In genomic region chr5:45448676-45449075, GRCm38 (mm10) we compare ENCODE assay signal across 7 mouse cellular contexts. TPM values are rescaled to one million over a fixed set of nuclear protein-coding genes. Genes with fewer than 3 reads are reported as not detected.
DNase-seq lines count a peak whose midpoint lies in the region; ATAC-seq and TF ChIP-seq lines count a peak whose summit lies in the region.

No protein-coding gene starts in this region.

- H3K4me2 ChIP-seq in CH12.LX (ENCODE audit: insufficient read depth, low read depth, poor library complexity, severe bottlenecking): peak overlapping the region; percentile 39; the same call in 1 of the 2 replicates
- peak overlapping the region; percentile 97 for H3K4me2 ChIP-seq in forebrain, embryonic 14.5 days (ENCODE audit: low read length)
- H3K4me2 ChIP-seq in neural tube, embryonic 15.5 days: peak overlapping the region; percentile 96

- H3K27me3 ChIP-seq in CH12.LX (replicated peaks) (no peaks in the 10 kb centered on the region), ES-Bruce4 (ENCODE audit: control insufficient read depth, insufficient read depth, low read length, poor library complexity, severe bottlenecking) (no peaks in the 10 kb centered on the region)
- H3K27me3 ChIP-seq in forebrain, embryonic 14.5 days (replicated peaks; ENCODE audit: control insufficient read depth, insufficient read depth, low read length): no peaks in the 10 kb centered on the region
- H3K27me3 ChIP-seq in neural tube, embryonic 15.5 days (replicated peaks): no peaks in the 10 kb centered on the region

- H3K27ac ChIP-seq in CH12.LX (ENCODE audit: insufficient read depth, low read depth) (no peak overlapping the region), ES-Bruce4 (ENCODE audit: insufficient read depth, low read length) (no peak overlapping the region)
- no peak overlapping the region for H3K27ac ChIP-seq in forebrain, embryonic 14.5 days (ENCODE audit: low read depth, low read length)
- H3K27ac ChIP-seq in neural tube, embryonic 15.5 days (replicated peaks): no peak overlapping the region

- no peaks in the 10 kb centered on the region for H3K9me3 ChIP-seq in CH12.LX (replicated peaks; ENCODE audit: low read length)
- no peaks in the 10 kb centered on the region for H3K9me3 ChIP-seq in ES-Bruce4 (replicated peaks; ENCODE audit: control insufficient read depth, insufficient read depth, low read length, poor library complexity, severe bottlenecking)
- H3K9me3 ChIP-seq in forebrain, embryonic 14.5 days (replicated peaks; ENCODE audit: control insufficient read depth, low read length): no peaks in the 10 kb centered on the region
- no peaks in the 10 kb centered on the region for H3K9me3 ChIP-seq in neural tube, embryonic 15.5 days (replicated peaks)

- TF ChIP-seq RAD21 in CH12.LX (IDR thresholded peaks at IDR 0.05; ENCODE audit: low read depth, low read length): no peak

- H3K36me3 ChIP-seq in CH12.LX (replicated peaks in 1 of 2; ENCODE audit: control insufficient read depth in 1 of 2, insufficient read depth in 1 of 2, low read length in 1 of 2) (peaks cover 3 to 17% of the 10 kb centered on the region in 2 experiments), ES-Bruce4 (ENCODE audit: control insufficient read depth, insufficient read depth, low read length, poor library complexity, severe bottlenecking) (peaks cover 14% of the 10 kb centered on the region)
- H3K36me3 ChIP-seq in forebrain, embryonic 14.5 days (ENCODE audit: control insufficient read depth, insufficient read depth, low read length): 0 out of 2 replicates have a peak, but pooled peaks cover 2% of the 10 kb centered on the region
- no peaks in the 10 kb centered on the region for H3K36me3 ChIP-seq in neural tube, embryonic 15.5 days

- WGBS in forebrain, embryonic 14.5 days: 18% methylated on average over 5 of the region's 5 CpGs
- WGBS in neural tube, embryonic 15.5 days: 22% methylated on average over 5 of the region's 5 CpGs

- dilution Hi-C loops in CH12.LX (cut with MboI; ENCODE audit: extremely low pct_ligation_motif_present, extremely low pct_unique_long_range_greater_than_20kb, low sequenced_read_pairs): no loop called here

- in situ Hi-C loops in CH12.LX (cut with MboI; ENCODE audit: low pct_ligation_motif_present, low pct_unique_long_range_greater_than_20kb, low sequenced_read_pairs): loop anchor here (25.0 kb wide), 1 partner anchor 1161 kb away; no protein-coding TSS in a partner anchor

- DNase-seq in CH12.LX (ENCODE audit: extremely low read depth): no peak
- DNase-seq in forebrain, embryonic 14.5 days (ENCODE audit: low spot score): no peak
- peak; percentile 53 for DNase-seq in kidney, postnatal 10 days
- DNase-seq in urinary bladder, postnatal 4 days (ENCODE audit: low spot score in 2 of 2): no peak
- no peak for DNase-seq in urinary bladder, postnatal 10 days (ENCODE audit: low spot score)

- TF ChIP-seq CTCF in CH12.LX (conservative IDR thresholded peaks at IDR 0.05 in 1 of 2, IDR thresholded peaks at IDR 0.05 in 1 of 2; ENCODE audit: low read depth in 2 of 2, low read length in 2 of 2) (no peak), ES-Bruce4 (IDR thresholded peaks at IDR 0.05; ENCODE audit: low read depth, low read length) (no peak)

- no peak for ATAC-seq in forebrain, embryonic 14.5 days
- no peak for ATAC-seq in neural tube, embryonic 15.5 days (ENCODE audit: low FRiP score)

- no peaks in the 10 kb centered on the region for H3K79me2 ChIP-seq in CH12.LX (replicated peaks; ENCODE audit: control insufficient read depth, extremely low read depth, insufficient read depth, poor library complexity, severe bottlenecking)

- no peak overlapping the region for H3K4me3 ChIP-seq in CH12.LX (replicated peaks in 1 of 3; ENCODE audit: low read depth in 2 of 3, low read length in 2 of 3, poor library complexity in 1 of 3)
- peak overlapping the region; percentile 96; the same call in 1 of the 2 replicates for H3K4me3 ChIP-seq in ES-Bruce4 (ENCODE audit: low read depth, low read length)
- no peak overlapping the region; the same call in 1 of the 2 replicates for H3K4me3 ChIP-seq in forebrain, embryonic 14.5 days (ENCODE audit: low read depth, low read length)
- peak overlapping the region; percentile 77 for H3K4me3 ChIP-seq in neural tube, embryonic 15.5 days (replicated peaks)

- peak overlapping the region; percentile 10 for H3K9ac ChIP-seq in CH12.LX (ENCODE audit: insufficient read depth, low read depth)
- peak overlapping the region; percentile 64 for H3K9ac ChIP-seq in ES-Bruce4 (ENCODE audit: low read depth, poor library complexity, severe bottlenecking)
- H3K9ac ChIP-seq in forebrain, embryonic 14.5 days (ENCODE audit: low read length): peak overlapping the region; percentile 8
- H3K9ac ChIP-seq in neural tube, embryonic 15.5 days (replicated peaks): peak overlapping the region; percentile 63; the same call in 1 of the 2 replicates

- TF ChIP-seq EP300 in CH12.LX (IDR thresholded peaks at IDR 0.05; ENCODE audit: low read length) (no peak), ES-Bruce4 (IDR thresholded peaks at IDR 0.05; ENCODE audit: insufficient read depth, low read depth, low read length) (no peak)

- H3K4me1 ChIP-seq in CH12.LX (ENCODE audit: control insufficient read depth in 1 of 2, insufficient read depth in 2 of 2) (peaks cover 3 to 58% of the 10 kb centered on the region in 2 experiments), ES-Bruce4 (ENCODE audit: control insufficient read depth, insufficient read depth, low read length) (peaks cover 2% of the 10 kb centered on the region)
- H3K4me1 ChIP-seq in forebrain, embryonic 14.5 days (ENCODE audit: control insufficient read depth, insufficient read depth, low read length): peaks cover 12% of the 10 kb centered on the region; the same call in 1 of the 2 replicates
- H3K4me1 ChIP-seq in neural tube, embryonic 15.5 days: peaks cover 20% of the 10 kb centered on the region

- no peak for TF ChIP-seq POLR2A in CH12.LX (IDR thresholded peaks at IDR 0.05; ENCODE audit: low read depth, low read length)
- TF ChIP-seq POLR2A in ES-Bruce4 (IDR thresholded peaks at IDR 0.05; ENCODE audit: insufficient read depth, low read length): no peak

TF ChIP-seq in CH12.LX, 34 proteins besides CTCF, POLR2A, EP300 and RAD21:
- TF ChIP-seq MAX (IDR thresholded peaks at IDR 0.05; ENCODE audit: low read length): no peak
- no peak for TF ChIP-seq USF1 (IDR thresholded peaks at IDR 0.05; ENCODE audit: low read depth, low read length)
- no peak for TF ChIP-seq ZMIZ1 (IDR thresholded peaks at IDR 0.05; ENCODE audit: low read depth, low read length)
- no peak for TF ChIP-seq KAT2A (IDR thresholded peaks at IDR 0.05; ENCODE audit: insufficient replicate concordance, low read length)
- no peak for TF ChIP-seq SMC3 (IDR thresholded peaks at IDR 0.05; ENCODE audit: low read depth, low read length)
- TF ChIP-seq RCOR1 (conservative IDR thresholded peaks at IDR 0.05; ENCODE audit: low read depth, low read length): no peak
- TF ChIP-seq HCFC1 (IDR thresholded peaks at IDR 0.05; ENCODE audit: low read depth, low read length): no peak
- no peak for TF ChIP-seq JUN (IDR thresholded peaks at IDR 0.05; ENCODE audit: insufficient read depth, low read depth, low read length)
- TF ChIP-seq IRF4 (IDR thresholded peaks at IDR 0.05; ENCODE audit: low read depth, low read length): no peak
- TF ChIP-seq E2F4 (IDR thresholded peaks at IDR 0.05; ENCODE audit: insufficient replicate concordance, low read depth, low read length): no peak
- no peak for TF ChIP-seq CHD2 (IDR thresholded peaks at IDR 0.05; ENCODE audit: low read length)
- no peak for TF ChIP-seq POLR2AphosphoS2 (IDR thresholded peaks at IDR 0.05; ENCODE audit: low read depth, low read length)
- TF ChIP-seq TBP (conservative IDR thresholded peaks at IDR 0.05; ENCODE audit: low read depth, low read length): no peak
- TF ChIP-seq PAX5 (IDR thresholded peaks at IDR 0.05; ENCODE audit: low read length): no peak
- TF ChIP-seq CHD1 (IDR thresholded peaks at IDR 0.05; ENCODE audit: low read depth, low read length): no peak
- no peak for TF ChIP-seq SIN3A (IDR thresholded peaks at IDR 0.05; ENCODE audit: low read length)
- no peak for TF ChIP-seq MXI1 (IDR thresholded peaks at IDR 0.05; ENCODE audit: low read depth, low read length)
- TF ChIP-seq MAZ (IDR thresholded peaks at IDR 0.05; ENCODE audit: low read depth, low read length): no peak
- no peak for TF ChIP-seq JUND (conservative IDR thresholded peaks at IDR 0.05; ENCODE audit: low read depth, low read length)
- TF ChIP-seq MYC (IDR thresholded peaks at IDR 0.05; ENCODE audit: low read depth, low read length): no peak

RNA-seq across cellular contexts. Expression of gene Qdpr, which starts 1.4 kb away (rescaled TPM):
- total RNA-seq in CH12.LX (2012; rRNA removed): 34.8 and 36.8 TPM in 2 replicates
- total RNA-seq in CH12.LX (2014; rRNA removed): 78.3 and 82.6 TPM in 2 replicates
- polyA plus RNA-seq in CH12.LX (2012; ENCODE audit: insufficient read length, low read depth): 72.7 and 79.0 TPM in 2 replicates
- polyA plus RNA-seq in ES-Bruce4 (2011; ENCODE audit: insufficient read depth, insufficient read length, low read depth, missing spikeins): 95.1 and 100 TPM in 2 replicates
- 90.2 and 91.3 TPM in 2 replicates for polyA plus RNA-seq in forebrain, embryonic 14.5 days (2014; fragmentation: Nextera tagmentation; extraction: Ambion mirVana)
- polyA plus RNA-seq in neural tube, embryonic 15.5 days (2015; fragmentation: Nextera tagmentation; extraction: Ambion mirVana): 143 and 155 TPM in 2 replicates

RNA-seq across cellular contexts. Expression of gene Clrn2, which starts 4.9 kb away (rescaled TPM):
- total RNA-seq in CH12.LX (2012; rRNA removed) (not detected in 2 replicates), CH12.LX (2014; rRNA removed) (not detected in 2 replicates)
- polyA plus RNA-seq in CH12.LX (2012; ENCODE audit: insufficient read length, low read depth) (not detected in 2 replicates), ES-Bruce4 (2011; ENCODE audit: insufficient read depth, insufficient read length, low read depth, missing spikeins) (not detected in 2 replicates)
- not detected in 2 replicates for polyA plus RNA-seq in forebrain, embryonic 14.5 days (2014; fragmentation: Nextera tagmentation; extraction: Ambion mirVana)
- not detected in 2 replicates for polyA plus RNA-seq in neural tube, embryonic 15.5 days (2015; fragmentation: Nextera tagmentation; extraction: Ambion mirVana)

RNA-seq across cellular contexts. Expression of gene Lap3, which starts 44.5 kb away (rescaled TPM):
- total RNA-seq in CH12.LX (2012; rRNA removed): 108 and 126 TPM in 2 replicates
- total RNA-seq in CH12.LX (2014; rRNA removed): 130 and 146 TPM in 2 replicates
- polyA plus RNA-seq in CH12.LX (2012; ENCODE audit: insufficient read length, low read depth): 167 and 211 TPM in 2 replicates
- 190 and 201 TPM in 2 replicates for polyA plus RNA-seq in ES-Bruce4 (2011; ENCODE audit: insufficient read depth, insufficient read length, low read depth, missing spikeins)
- polyA plus RNA-seq in forebrain, embryonic 14.5 days (2014; fragmentation: Nextera tagmentation; extraction: Ambion mirVana): 43.6 and 44.6 TPM in 2 replicates
- polyA plus RNA-seq in neural tube, embryonic 15.5 days (2015; fragmentation: Nextera tagmentation; extraction: Ambion mirVana): 33.5 and 43.9 TPM in 2 replicates

Comparison
In these comparisons a context has a peak if more than half of its experiments do, and no peak if none do; other contexts are left out.
1. H3K4me2 ChIP-seq: peak in every context shown above with its lines; median percentile 97 in forebrain, embryonic 14.5 days; 96 in neural tube, embryonic 15.5 days; 39 in CH12.LX.
2. H3K4me3 ChIP-seq: peak in ES-Bruce4 (single experiment) and neural tube, embryonic 15.5 days (single experiment); none in CH12.LX (0 of 3) and forebrain, embryonic 14.5 days (single experiment).
3. H3K9ac ChIP-seq: peak in every context shown above with its lines; median percentile 64 in ES-Bruce4; 63 in neural tube, embryonic 15.5 days; 10 in CH12.LX; 8 in forebrain, embryonic 14.5 days.